Mouse (Mus musculus): Measurements from ENCODE around the gene Hoxd3. TPM values are rescaled to one million over a fixed set of nuclear protein-coding genes. Genes with fewer than 3 reads are reported as not detected.

The Hoxd3 gene
- total and polyA plus RNA-seq, 2 experiments, result not detected

GRCm38 (mm10) chr2:74672481-74673362 is 39.0 kb upstream of the Hoxd3 start:
- Histone ChIP-seq H3K36me3 (ENCODE audit: control insufficient read depth, insufficient read depth, low read length) (no peaks in the 10 kb centered on the region), H3K79me2 (ENCODE audit: control insufficient read depth, insufficient read depth, low read length) (no peaks in the 10 kb centered on the region), H3K4me1 (ENCODE audit: control insufficient read depth, insufficient read depth, low read length) (peaks cover 4% of the 10 kb centered on the region; the same call in 1 of the 2 replicates), H3K9ac (ENCODE audit: low read depth, low read length) (no peak overlapping the region), H3K27ac (replicated peaks; ENCODE audit: insufficient read depth, low read depth, low read length) (no peak overlapping the region), H3K4me3 (ENCODE audit: insufficient read depth, low read depth, low read length) (peak overlapping the region; percentile 44; the same call in 1 of the 2 replicates), H3K27me3 (ENCODE audit: control insufficient read depth, insufficient read depth, low read length) (peaks cover 43% of the 10 kb centered on the region)
- peak; percentile 31 for DNase-seq (ENCODE audit: extremely low read depth, low read depth, low spot score)
- WGBS, result 7% methylated on average over 40 of the region's 40 CpGs
- peak; percentile 84 for TF ChIP-seq CTCF (IDR thresholded peaks at IDR 0.05; ENCODE audit: low read depth, low read length)
- TF ChIP-seq POLR2A (IDR thresholded peaks at IDR 0.05; ENCODE audit: extremely low read depth, insufficient read depth, low read length), result no peak

DNA sequence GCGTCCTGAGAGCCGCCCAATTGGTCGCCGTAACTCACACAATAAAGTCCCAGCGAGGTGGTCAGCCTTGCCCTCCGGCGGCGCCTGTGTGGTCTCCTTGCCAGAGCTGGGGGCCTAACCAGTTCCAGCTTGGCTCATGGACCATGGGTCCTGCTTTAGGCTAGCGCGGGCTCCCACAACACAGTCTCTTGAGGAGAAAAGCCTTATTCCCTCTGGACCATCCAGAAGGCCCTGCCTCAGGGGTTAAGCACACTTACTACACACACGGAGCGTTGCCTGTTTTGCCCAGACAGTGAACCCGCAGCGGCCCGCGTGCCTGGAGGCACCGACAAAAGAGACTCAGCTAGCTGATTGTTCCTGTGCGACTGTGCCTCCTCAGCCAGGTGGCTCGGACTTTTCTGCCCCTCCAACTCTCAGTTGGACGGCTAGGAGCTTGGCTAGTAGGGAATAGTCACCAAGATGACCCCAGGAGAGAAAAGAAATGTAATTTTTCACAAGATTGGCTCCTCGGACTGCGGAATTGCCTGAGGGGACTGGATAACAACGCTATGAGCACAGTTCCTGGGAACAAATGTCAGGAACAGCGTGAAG is 37.8 kb upstream of the Hoxd3 start:
- no peak overlapping the region for H3K4me3 ChIP-seq (ENCODE audit: insufficient read depth, low read depth, low read length)
- H3K27me3 ChIP-seq (ENCODE audit: control insufficient read depth, insufficient read depth, low read length), result peaks cover 32% of the 10 kb centered on the region
- TF ChIP-seq POLR2A (IDR thresholded peaks at IDR 0.05; ENCODE audit: extremely low read depth, insufficient read depth, low read length), result no peak
- no peak for TF ChIP-seq CTCF (IDR thresholded peaks at IDR 0.05; ENCODE audit: low read depth, low read length)

GRCm38 (mm10) chr2:74674881-74675665 is 36.7 kb upstream of the Hoxd3 start, which contains the start of gene Hoxd12:
Gene Hoxd12 (plus strand): TSS chr2:74675013.
- no peak within 1 kb of the TSS for H3K27ac ChIP-seq (replicated peaks; ENCODE audit: insufficient read depth, low read depth, low read length)
- H3K79me2 ChIP-seq (ENCODE audit: control insufficient read depth, insufficient read depth, low read length), result no peaks in the 10 kb centered on the region
- H3K4me1 ChIP-seq (ENCODE audit: control insufficient read depth, insufficient read depth, low read length), result peaks cover 4% of the 10 kb centered on the region; the same call in 1 of the 2 replicates
- 6% methylated on average over 47 of the region's 47 CpGs for WGBS
- peaks cover 31% of the 10 kb centered on the region for H3K27me3 ChIP-seq (ENCODE audit: control insufficient read depth, insufficient read depth, low read length)
- no peak for DNase-seq (ENCODE audit: extremely low read depth, low read depth, low spot score)
- no peaks in the 10 kb centered on the region for H3K36me3 ChIP-seq (ENCODE audit: control insufficient read depth, insufficient read depth, low read length)
- H3K4me3 ChIP-seq (ENCODE audit: insufficient read depth, low read depth, low read length), result no peak within 1 kb of the TSS
- no peak within 1 kb of the TSS for H3K9ac ChIP-seq (ENCODE audit: low read depth, low read length)
- TF ChIP-seq POLR2A (IDR thresholded peaks at IDR 0.05; ENCODE audit: extremely low read depth, insufficient read depth, low read length) (no peak), CTCF (IDR thresholded peaks at IDR 0.05; ENCODE audit: low read depth, low read length) (no peak)

More for the DNA sequence above, 37.8 kb upstream of the Hoxd3 start:
- Histone ChIP-seq H3K4me1 (ENCODE audit: control insufficient read depth, insufficient read depth, low read length) (peaks cover 4% of the 10 kb centered on the region; the same call in 1 of the 2 replicates), H3K9ac (ENCODE audit: low read depth, low read length) (no peak overlapping the region), H3K36me3 (ENCODE audit: control insufficient read depth, insufficient read depth, low read length) (no peaks in the 10 kb centered on the region), H3K27ac (replicated peaks; ENCODE audit: insufficient read depth, low read depth, low read length) (no peak overlapping the region), H3K79me2 (ENCODE audit: control insufficient read depth, insufficient read depth, low read length) (no peaks in the 10 kb centered on the region)
- WGBS, result 6% methylated on average over 24 of the region's 24 CpGs
- DNase-seq (ENCODE audit: extremely low read depth, low read depth, low spot score), result no peak

- TF ChIP-seq CTCF (IDR thresholded peaks at IDR 0.05; ENCODE audit: low read depth, low read length) (no peak), POLR2A (IDR thresholded peaks at IDR 0.05; ENCODE audit: extremely low read depth, insufficient read depth, low read length) (no peak)
- H3K27me3 ChIP-seq (ENCODE audit: control insufficient read depth, insufficient read depth, low read length), result peaks cover 38% of the 10 kb centered on the region
- H3K36me3 ChIP-seq (ENCODE audit: control insufficient read depth, insufficient read depth, low read length), result no peaks in the 10 kb centered on the region
- no peaks in the 10 kb centered on the region for H3K79me2 ChIP-seq (ENCODE audit: control insufficient read depth, insufficient read depth, low read length)
- no peak overlapping the region for H3K4me3 ChIP-seq (ENCODE audit: insufficient read depth, low read depth, low read length)
- no peak for DNase-seq (ENCODE audit: extremely low read depth, low read depth, low spot score)
- H3K27ac ChIP-seq (replicated peaks; ENCODE audit: insufficient read depth, low read depth, low read length), result no peak overlapping the region
- H3K9ac ChIP-seq (ENCODE audit: low read depth, low read length), result no peak overlapping the region
- 9% methylated on average over 24 of the region's 24 CpGs for WGBS
- peaks cover 4% of the 10 kb centered on the region; the same call in 1 of the 2 replicates for H3K4me1 ChIP-seq (ENCODE audit: control insufficient read depth, insufficient read depth, low read length)
Observed at GRCm38 (mm10) chr2:74675666-74676282, 36.0 kb upstream of the Hoxd3 start.

DNA sequence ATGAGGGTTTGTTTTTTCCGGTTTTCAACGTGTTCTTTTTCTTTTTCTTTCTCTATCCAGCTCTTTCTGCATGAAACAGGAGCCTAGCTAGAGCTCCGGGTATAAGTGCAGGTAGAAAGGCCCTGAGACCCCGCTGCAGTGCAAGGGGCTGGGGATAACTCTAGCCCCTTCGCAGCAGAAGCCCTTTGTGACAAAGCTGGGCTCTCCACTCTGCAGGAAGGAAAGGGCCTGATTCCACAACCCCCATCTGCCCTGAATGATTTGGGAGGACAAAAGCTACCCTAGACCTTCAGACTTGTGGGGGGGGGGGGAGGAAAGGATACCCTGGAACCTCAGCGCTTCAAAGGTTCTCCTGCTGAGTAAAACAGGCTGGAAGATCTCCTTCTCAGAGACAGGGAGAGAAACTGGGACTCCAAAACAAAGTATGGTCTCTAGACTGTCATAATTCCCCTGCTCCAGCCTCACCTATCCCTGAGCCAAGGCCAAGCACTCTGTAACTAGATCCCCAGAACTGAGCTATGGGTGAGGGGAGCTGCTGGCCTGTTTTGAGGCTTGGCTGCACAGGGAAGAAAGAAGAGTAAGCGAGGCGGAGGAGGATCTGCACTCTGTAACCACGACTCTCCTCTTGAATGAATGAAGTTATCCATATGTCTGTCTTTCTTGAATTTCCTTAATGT is 35.2 kb upstream of the Hoxd3 start:
- WGBS, result 8% methylated on average over 9 of the region's 9 CpGs
- DNase-seq (ENCODE audit: extremely low read depth, low read depth, low spot score), result no peak
- Histone ChIP-seq H3K36me3 (ENCODE audit: control insufficient read depth, insufficient read depth, low read length) (no peaks in the 10 kb centered on the region), H3K27ac (replicated peaks; ENCODE audit: insufficient read depth, low read depth, low read length) (no peak overlapping the region), H3K79me2 (ENCODE audit: control insufficient read depth, insufficient read depth, low read length) (no peaks in the 10 kb centered on the region), H3K4me3 (ENCODE audit: insufficient read depth, low read depth, low read length) (no peak overlapping the region), H3K9ac (ENCODE audit: low read depth, low read length) (no peak overlapping the region), H3K27me3 (ENCODE audit: control insufficient read depth, insufficient read depth, low read length) (peaks cover 40% of the 10 kb centered on the region), H3K4me1 (ENCODE audit: control insufficient read depth, insufficient read depth, low read length) (peaks cover 4% of the 10 kb centered on the region; the same call in 1 of the 2 replicates)
- TF ChIP-seq CTCF (IDR thresholded peaks at IDR 0.05; ENCODE audit: low read depth, low read length), result no peak
- TF ChIP-seq POLR2A (IDR thresholded peaks at IDR 0.05; ENCODE audit: extremely low read depth, insufficient read depth, low read length), result no peak
